Mouse (Mus musculus): Measurements from ENCODE around the gene Myl4. TPM values are rescaled to one million over a fixed set of nuclear protein-coding genes. Genes with fewer than 3 reads are reported as not detected.

The Myl4 gene
- polyA plus RNA-seq, 1 experiment from 2014 or later, result 0.84 TPM

GRCm38 (mm10) chr11:104643236-104643635 is 92.8 kb downstream of the Myl4 start:
- Histone ChIP-seq H3K4me3 (ENCODE audit: low read depth, low read length) (no peak overlapping the region), H3K4me2 (ENCODE audit: low read depth, low read length, severe bottlenecking) (no peak overlapping the region), H3K27ac (ENCODE audit: low read depth, low read length) (no peak overlapping the region), H3K9ac (ENCODE audit: low read length) (no peak overlapping the region), H3K9me3 (ENCODE audit: control insufficient read depth, low read length) (no peaks in the 10 kb centered on the region), H3K27me3 (ENCODE audit: control insufficient read depth, insufficient read depth, low read length) (no peaks in the 10 kb centered on the region), H3K4me1 (replicated peaks; ENCODE audit: control insufficient read depth, insufficient read depth, low read length) (no peaks in the 10 kb centered on the region), H3K36me3 (ENCODE audit: control insufficient read depth, insufficient read depth, low read length) (no peaks in the 10 kb centered on the region)
- 85% methylated on average over 4 of the region's 4 CpGs for WGBS
- ATAC-seq (replicated peaks; ENCODE audit: low FRiP score) (no peak), DNase-seq (ENCODE audit: low spot score) (no peak)

Other genes starting within 250 kb of the Myl4 start
- 35.4 and 35.6 TPM in 2 replicates for gene Kansl1, start 81.8 kb upstream of the Myl4 start, polyA plus RNA-seq (2014; fragmentation: Nextera tagmentation; extraction: Ambion mirVana)
- 56.4 and 62.7 TPM in 2 replicates for gene Cdc27, start within 50 bp of the Myl4 start, polyA plus RNA-seq (2014; fragmentation: Nextera tagmentation; extraction: Ambion mirVana)
- 0.98 and 1.1 TPM in 2 replicates for gene Itgb3, start 57.3 kb downstream of the Myl4 start, polyA plus RNA-seq (2014; fragmentation: Nextera tagmentation; extraction: Ambion mirVana)
- gene Gm11639, start 135.0 kb downstream of the Myl4 start, polyA plus RNA-seq (2014; fragmentation: Nextera tagmentation; extraction: Ambion mirVana), result not detected in 2 replicates

All from forebrain, embryonic 11.5 days (tissue).